Mouse (Mus musculus): ENCODE results near the gene Olfr1294. TPM values are rescaled to one million over a fixed set of nuclear protein-coding genes. Genes with fewer than 3 reads are reported as not detected.

Gene Olfr1294
- not detected in 2 replicates for polyA plus RNA-seq (2016; fragmentation: Nextera tagmentation; extraction: Ambion mirVana)

DNA sequence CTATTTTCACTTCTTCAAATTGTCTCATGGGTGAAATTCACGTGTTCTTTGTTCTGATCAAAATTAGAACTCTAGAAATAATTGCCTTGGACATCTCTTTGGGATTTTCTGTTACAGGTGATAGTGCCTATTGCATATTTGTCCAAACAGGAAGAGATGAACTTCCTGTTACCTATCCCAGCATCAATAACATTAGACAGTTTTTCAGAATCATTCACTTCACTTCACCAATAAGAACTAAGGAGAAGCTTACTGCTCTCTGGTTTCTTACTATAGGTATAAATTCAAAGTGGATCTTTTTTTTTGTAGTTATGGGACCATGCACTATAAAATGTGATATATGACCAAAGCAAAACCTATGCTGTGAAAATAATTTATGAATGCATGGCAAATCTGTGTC is at the start of gene Olfr1294:
TSS of gene Olfr1294 (minus strand) at position 101 of the 400 bp plus-strand sequence.
- H3K27ac ChIP-seq, result no peak within 1 kb of the TSS
- no peak within 1 kb of the TSS for H3K4me2 ChIP-seq
- H3K4me1 ChIP-seq, result no peaks in the 10 kb centered on the region
- WGBS (ENCODE audit: insufficient replicate concordance), result 41% methylated on average over 1 of the region's 1 CpGs
- no peaks in the 10 kb centered on the region for H3K27me3 ChIP-seq (replicated peaks)
- no peak within 1 kb of the TSS for H3K4me3 ChIP-seq
- no peak within 1 kb of the TSS for H3K9ac ChIP-seq
- no peaks in the 10 kb centered on the region for H3K36me3 ChIP-seq
- no peak for ATAC-seq
- H3K9me3 ChIP-seq (replicated peaks), result no peaks in the 10 kb centered on the region

DNA sequence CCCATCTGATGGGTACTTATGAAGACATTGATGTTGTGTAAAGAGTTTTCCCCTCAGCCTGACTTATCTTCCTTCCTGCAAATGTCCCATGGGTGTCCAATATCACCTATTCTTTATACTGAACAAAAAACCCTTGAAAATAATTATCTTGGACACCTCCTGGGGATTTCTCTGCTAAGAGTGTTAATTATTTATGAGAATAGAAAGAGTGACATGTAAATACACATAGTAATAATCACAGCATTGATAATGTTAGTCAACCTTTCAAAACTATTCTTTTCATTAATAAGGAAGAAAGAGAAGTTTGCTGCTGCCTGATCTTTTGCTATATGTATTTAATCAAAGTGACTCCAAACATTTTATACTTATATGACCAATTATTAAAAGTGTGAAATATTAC is 29.5 kb upstream of the Olfr1294 start, which contains the start of gene Olfr1295:
TSS of gene Olfr1295 (minus strand) at position 101 of the 400 bp plus-strand sequence.
- H3K36me3 ChIP-seq, result no peaks in the 10 kb centered on the region
- H3K9me3 ChIP-seq (replicated peaks), result no peaks in the 10 kb centered on the region
- H3K27me3 ChIP-seq (replicated peaks), result no peaks in the 10 kb centered on the region
- no peak within 1 kb of the TSS for H3K4me2 ChIP-seq
- no peak within 1 kb of the TSS for H3K27ac ChIP-seq
- H3K9ac ChIP-seq, result no peak within 1 kb of the TSS
- ATAC-seq, result no peak
- H3K4me3 ChIP-seq, result no peak within 1 kb of the TSS
- H3K4me1 ChIP-seq, result no peaks in the 10 kb centered on the region

DNA sequence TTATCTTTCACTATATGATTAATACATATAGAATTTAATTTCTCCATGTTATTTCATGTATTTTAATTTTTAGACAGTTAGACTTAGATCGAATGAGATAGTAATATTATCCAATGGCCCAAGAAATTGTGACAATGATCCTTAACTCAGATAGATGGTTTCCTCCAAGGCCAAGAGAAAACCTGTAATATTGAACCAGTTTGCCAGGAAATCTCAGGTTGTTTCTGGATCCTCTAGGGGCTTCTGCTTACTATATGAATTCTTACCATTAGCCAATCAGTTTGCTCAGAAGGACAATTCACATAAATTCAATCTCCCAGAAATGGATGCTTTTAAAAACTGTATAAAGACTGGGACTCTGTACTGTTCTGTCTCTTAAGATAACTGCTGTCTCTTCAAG is 15.2 kb downstream of the Olfr1294 start, which contains the start of gene Olfr1293-ps:
TSS of gene Olfr1293-ps (plus strand) at position 301 of the 400 bp plus-strand sequence.
- no peaks in the 10 kb centered on the region for H3K4me1 ChIP-seq
- H3K36me3 ChIP-seq, result no peaks in the 10 kb centered on the region
- WGBS (ENCODE audit: insufficient replicate concordance), result 60% methylated on average over 1 of the region's 1 CpGs
- no peaks in the 10 kb centered on the region for H3K27me3 ChIP-seq (replicated peaks)
- 0 out of 2 replicates have a peak, but pooled peaks cover under 1% of the 10 kb centered on the region for H3K9me3 ChIP-seq (replicated peaks)
- no peak within 1 kb of the TSS for H3K4me2 ChIP-seq
- no peak for ATAC-seq
- H3K4me3 ChIP-seq, result no peak within 1 kb of the TSS
- no peak within 1 kb of the TSS for H3K27ac ChIP-seq
- no peak within 1 kb of the TSS for H3K9ac ChIP-seq

DNA sequence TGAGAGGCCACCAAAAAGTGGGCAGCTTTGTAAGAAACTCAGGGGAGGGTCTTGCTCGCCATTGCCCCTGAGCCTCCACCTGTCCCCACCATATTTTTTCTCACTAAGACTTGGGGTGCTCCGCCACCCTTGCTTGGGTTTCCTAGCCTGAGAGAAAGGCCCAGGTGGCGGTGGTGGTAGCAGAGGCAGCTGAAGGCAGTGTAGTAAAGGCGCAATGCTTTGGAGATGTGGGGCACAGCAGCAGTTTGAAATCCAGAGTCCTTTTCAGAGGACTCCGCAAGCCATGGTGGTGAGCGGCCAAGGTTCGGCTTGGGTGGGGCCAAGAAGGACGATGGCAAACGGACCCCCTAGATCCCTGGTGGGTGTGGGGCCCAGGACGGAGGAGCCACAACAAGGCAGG is 22.6 kb downstream of the Olfr1294 start:
- Histone ChIP-seq H3K36me3 (no peaks in the 10 kb centered on the region), H3K9me3 (replicated peaks) (0 out of 2 replicates have a peak, but pooled peaks cover 5% of the 10 kb centered on the region), H3K9ac (no peak overlapping the region), H3K27me3 (replicated peaks) (no peaks in the 10 kb centered on the region), H3K4me2 (no peak overlapping the region), H3K27ac (no peak overlapping the region), H3K4me1 (no peaks in the 10 kb centered on the region), H3K4me3 (no peak overlapping the region)
- WGBS (ENCODE audit: insufficient replicate concordance), result 69% methylated on average over 10 of the region's 10 CpGs
- ATAC-seq, result no peak

DNA sequence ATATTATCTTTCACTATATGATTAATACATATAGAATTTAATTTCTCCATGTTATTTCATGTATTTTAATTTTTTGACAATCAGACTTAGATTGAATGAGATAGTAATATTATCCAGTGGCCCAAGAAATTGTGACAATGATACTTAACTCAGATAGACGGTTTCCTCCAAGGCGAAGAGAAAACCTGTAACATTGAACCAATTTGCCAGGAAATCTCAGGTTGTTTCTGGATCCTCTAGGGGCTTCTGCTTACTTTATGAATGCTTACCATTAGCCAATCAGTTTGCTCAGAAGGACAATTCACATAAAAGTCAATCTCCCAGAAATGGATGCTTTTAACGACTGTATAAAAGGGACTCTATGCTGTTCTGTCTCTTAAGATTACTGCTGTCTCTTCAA is 43.2 kb downstream of the Olfr1294 start, which contains the start of gene Olfr1291-ps1:
TSS of gene Olfr1291-ps1 (plus strand) at position 301 of the 400 bp plus-strand sequence.
- no peak within 1 kb of the TSS for H3K27ac ChIP-seq
- ATAC-seq, result no peak
- no peak within 1 kb of the TSS for H3K9ac ChIP-seq
- H3K4me1 ChIP-seq, result no peaks in the 10 kb centered on the region
- no peaks in the 10 kb centered on the region for H3K27me3 ChIP-seq (replicated peaks)
- H3K9me3 ChIP-seq (replicated peaks), result no peaks in the 10 kb centered on the region
- 74% methylated on average over 3 of the region's 3 CpGs for WGBS (ENCODE audit: insufficient replicate concordance)
- no peaks in the 10 kb centered on the region for H3K36me3 ChIP-seq
- H3K4me2 ChIP-seq, result no peak within 1 kb of the TSS
- H3K4me3 ChIP-seq, result no peak within 1 kb of the TSS

DNA sequence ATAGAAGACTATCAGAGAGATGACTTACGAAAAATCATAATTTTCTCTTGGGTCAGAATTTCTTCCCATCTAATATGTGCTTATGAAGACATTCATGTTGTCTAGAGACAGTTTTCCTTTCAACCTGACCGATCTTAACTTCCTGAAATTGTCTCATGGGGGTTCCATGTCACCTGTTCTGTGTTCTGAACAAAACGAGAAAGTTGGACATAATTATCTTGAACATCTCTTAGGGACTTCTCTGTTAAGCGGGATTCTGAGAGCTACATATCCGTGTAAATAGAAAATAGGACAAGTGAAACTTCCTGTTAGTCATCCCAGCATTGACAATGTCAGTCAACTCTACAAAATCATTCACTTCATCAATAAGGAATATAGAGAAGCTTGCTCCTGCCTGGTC is 46.4 kb downstream of the Olfr1294 start, which contains the start of gene Olfr1290:
TSS of gene Olfr1290 (minus strand) at position 101 of the 400 bp plus-strand sequence.
- H3K27me3 ChIP-seq (replicated peaks), result no peaks in the 10 kb centered on the region
- no peak within 1 kb of the TSS for H3K4me3 ChIP-seq
- no peaks in the 10 kb centered on the region for H3K9me3 ChIP-seq (replicated peaks)
- no peak for ATAC-seq
- H3K36me3 ChIP-seq, result no peaks in the 10 kb centered on the region
- no peak within 1 kb of the TSS for H3K9ac ChIP-seq
- H3K4me1 ChIP-seq, result no peaks in the 10 kb centered on the region
- WGBS (ENCODE audit: insufficient replicate concordance), result 52% methylated on average over 5 of the region's 5 CpGs
- no peak within 1 kb of the TSS for H3K27ac ChIP-seq
- no peak within 1 kb of the TSS for H3K4me2 ChIP-seq

Other genes with a start within 250 kb of the Olfr1294 start
- not detected in 2 replicates for gene Olfr1279, start 239.7 kb downstream of the Olfr1294 start, polyA plus RNA-seq (2016; fragmentation: Nextera tagmentation; extraction: Ambion mirVana)
- not detected in 2 replicates for gene Olfr1280, start 226.3 kb downstream of the Olfr1294 start, polyA plus RNA-seq (2016; fragmentation: Nextera tagmentation; extraction: Ambion mirVana)
- gene Olfr1281, start 213.8 kb downstream of the Olfr1294 start, polyA plus RNA-seq (2016; fragmentation: Nextera tagmentation; extraction: Ambion mirVana), result not detected in 2 replicates
- gene Olfr1282, start 204.2 kb downstream of the Olfr1294 start, polyA plus RNA-seq (2016; fragmentation: Nextera tagmentation; extraction: Ambion mirVana), result not detected in 2 replicates
- not detected in 2 replicates for gene Olfr1283, start 173.5 kb downstream of the Olfr1294 start, polyA plus RNA-seq (2016; fragmentation: Nextera tagmentation; extraction: Ambion mirVana)
- not detected in 2 replicates for gene Olfr1284, start 164.8 kb downstream of the Olfr1294 start, polyA plus RNA-seq (2016; fragmentation: Nextera tagmentation; extraction: Ambion mirVana)
- not detected in 2 replicates for gene Olfr1286, start 117.2 kb downstream of the Olfr1294 start, polyA plus RNA-seq (2016; fragmentation: Nextera tagmentation; extraction: Ambion mirVana)
- not detected in 2 replicates for gene Olfr1287, start 91.1 kb downstream of the Olfr1294 start, polyA plus RNA-seq (2016; fragmentation: Nextera tagmentation; extraction: Ambion mirVana)
- not detected in 2 replicates for gene Olfr1288, start 66.2 kb downstream of the Olfr1294 start, polyA plus RNA-seq (2016; fragmentation: Nextera tagmentation; extraction: Ambion mirVana)
- gene Olfr1289, start 59.5 kb downstream of the Olfr1294 start, polyA plus RNA-seq (2016; fragmentation: Nextera tagmentation; extraction: Ambion mirVana), result not detected in 2 replicates
- gene Olfr1290, start 46.5 kb downstream of the Olfr1294 start, polyA plus RNA-seq (2016; fragmentation: Nextera tagmentation; extraction: Ambion mirVana), result not detected in 2 replicates
- not detected in 2 replicates for gene Olfr1291-ps1, start 43.1 kb downstream of the Olfr1294 start, polyA plus RNA-seq (2016; fragmentation: Nextera tagmentation; extraction: Ambion mirVana)
- gene Olfr1293-ps, start 15.1 kb downstream of the Olfr1294 start, polyA plus RNA-seq (2016; fragmentation: Nextera tagmentation; extraction: Ambion mirVana), result not detected in 2 replicates
- not detected in 2 replicates for gene Olfr1295, start 29.4 kb upstream of the Olfr1294 start, polyA plus RNA-seq (2016; fragmentation: Nextera tagmentation; extraction: Ambion mirVana)
- gene Olfr1297, start 86.2 kb upstream of the Olfr1294 start, polyA plus RNA-seq (2016; fragmentation: Nextera tagmentation; extraction: Ambion mirVana), result not detected in 2 replicates
- not detected in 2 replicates for gene Olfr1298, start 108.9 kb upstream of the Olfr1294 start, polyA plus RNA-seq (2016; fragmentation: Nextera tagmentation; extraction: Ambion mirVana)
- gene Olfr1299, start 121.1 kb upstream of the Olfr1294 start, polyA plus RNA-seq (2016; fragmentation: Nextera tagmentation; extraction: Ambion mirVana), result not detected in 2 replicates
- not detected in 2 replicates for gene Olfr1301, start 210.7 kb upstream of the Olfr1294 start, polyA plus RNA-seq (2016; fragmentation: Nextera tagmentation; extraction: Ambion mirVana)
- gene Olfr1302, start 237.1 kb upstream of the Olfr1294 start, polyA plus RNA-seq (2016; fragmentation: Nextera tagmentation; extraction: Ambion mirVana), result not detected in 2 replicates

Measured in liver, embryonic 12.5 days (tissue).